Mouse (Mus musculus) left cerebral cortex, postnatal 36 days (tissue): ENCODE data around the gene Uba7. TPM values are rescaled to one million over a fixed set of nuclear protein-coding genes. Genes with fewer than 3 reads are reported as not detected.
"Not testable (repeated sequence)": the region's sequence is repeated elsewhere in the genome, so short reads cannot be mapped to it uniquely, and the experiment has no call there.

Source experiments
- DNase-seq, 2 experiments: peaks; one replicate each; pipeline ENCODE4 v3.0.0; 2021 to 2022; ENCODE audit warnings: low spot score in 2 of 2, mixed read lengths in 1 of 2
- intact Hi-C: fragments of 180-260 bp; cut with DNase I; formaldehyde crosslinking; loops from one replicate; pipeline ENCODE4 v1.15.1; 2025
- total RNA-seq, 2 experiments: library from RNA; stranded (reverse); gene quantifications; 2 replicates each; pipeline ENCODE4 v1.2.3; 2021

Uba7 gene
- total RNA-seq, 2 experiments from 2014 or later: 2.4 to 3.9 TPM

GRCm38 (mm10) chr9:107985131-107986119 lies 10.1 kb downstream of the Uba7 start, which contains the start of gene Inka1:
Gene Inka1, minus strand, starts transcription at chr9:107985879.
- intact Hi-C loops: loop anchor here (1.0 kb wide), 1 partner anchor 22 kb away; no protein-coding TSS in a partner anchor
- peak; percentile 79 to 83 for DNase-seq

- DNase-seq: peak; percentile 65 to 66
- intact Hi-C loops: loop anchor here (1.0 kb wide), 1 partner anchor 23 kb away; no protein-coding TSS in a partner anchor
Measured at GRCm38 (mm10) chr9:107986376-107986775, 11.1 kb downstream of the Uba7 start.

- intact Hi-C loops: no loop called here
- DNase-seq: no peak
Measured at GRCm38 (mm10) chr9:107987950-107988349, 12.6 kb downstream of the Uba7 start.

- intact Hi-C loops: no loop called here
Measured at GRCm38 (mm10) chr9:107992197-107992596, 16.9 kb downstream of the Uba7 start, which contains the start of gene Cdhr4. Gene Cdhr4, plus strand, starts transcription at chr9:107992497.

GRCm38 (mm10) chr9:107993013-107993412 lies 17.7 kb downstream of the Uba7 start:
- DNase-seq: no peak
- intact Hi-C loops: no loop called here

More at GRCm38 (mm10) chr9:107992197-107992596, 16.9 kb downstream of the Uba7 start, which contains the start of gene Cdhr4:
- DNase-seq: no peak

- DNase-seq: no peak
- intact Hi-C loops: no loop called here
Measured at GRCm38 (mm10) chr9:107994464-107994863, 19.2 kb downstream of the Uba7 start.

- DNase-seq: no peak
- intact Hi-C loops: no loop called here
Measured at GRCm38 (mm10) chr9:107995513-107995912, 20.2 kb downstream of the Uba7 start.

GRCm38 (mm10) chr9:107996049-107996448 lies 20.7 kb downstream of the Uba7 start, which contains the start of gene Gm20662:
Gene Gm20662, plus strand, starts transcription at chr9:107996349.
- no peak for DNase-seq
- intact Hi-C loops: no loop called here

- intact Hi-C loops: no loop called here
- DNase-seq: peak; percentile 100
Measured at GRCm38 (mm10) chr9:108001922-108002770, 26.8 kb downstream of the Uba7 start, which contains the start of gene Ip6k1. Gene Ip6k1, plus strand, starts transcription at chr9:108002501.

- intact Hi-C loops: no loop called here
Measured at GRCm38 (mm10) chr9:108002778-108003530, 27.6 kb downstream of the Uba7 start.

GRCm38 (mm10) chr9:108003531-108003890 lies 28.2 kb downstream of the Uba7 start:
- no peak for DNase-seq
- intact Hi-C loops: no loop called here

More at GRCm38 (mm10) chr9:108002778-108003530, 27.6 kb downstream of the Uba7 start:
- no peak for DNase-seq

GRCm38 (mm10) chr9:108008041-108008440 lies 32.7 kb downstream of the Uba7 start:
- intact Hi-C loops: no loop called here
- no peak for DNase-seq

- intact Hi-C loops: no loop called here
- no peak for DNase-seq
Measured at GRCm38 (mm10) chr9:108010385-108010784, 35.1 kb downstream of the Uba7 start.

- DNase-seq, intact Hi-C loops: not testable (repeated sequence)
Measured at GRCm38 (mm10) chr9:108013577-108013976, 38.3 kb downstream of the Uba7 start.

- DNase-seq: peak; percentile 30 to 36
Measured at GRCm38 (mm10) chr9:108017127-108017526, 41.8 kb downstream of the Uba7 start.

GRCm38 (mm10) chr9:108020741-108021140 lies 45.4 kb downstream of the Uba7 start:
- no peak for DNase-seq
- intact Hi-C loops: no loop called here

More at GRCm38 (mm10) chr9:108017127-108017526, 41.8 kb downstream of the Uba7 start:
- intact Hi-C loops: no loop called here

- intact Hi-C loops: no loop called here
- no peak for DNase-seq
Measured at GRCm38 (mm10) chr9:108023216-108023615, 47.9 kb downstream of the Uba7 start.

- no peak for DNase-seq
- intact Hi-C loops: no loop called here
Measured at GRCm38 (mm10) chr9:108026584-108026983, 51.3 kb downstream of the Uba7 start.

GRCm38 (mm10) chr9:108027867-108028266 lies 52.6 kb downstream of the Uba7 start:
- intact Hi-C loops: no loop called here
- no peak for DNase-seq
